Mouse (Mus musculus): ENCODE data around the gene Hp. TPM values are rescaled to one million over a fixed set of nuclear protein-coding genes. Genes with fewer than 3 reads are reported as not detected.

The Hp gene
- 0.29 and 0.70 TPM in 2 replicates for polyA plus RNA-seq (2015; fragmentation: Nextera tagmentation; extraction: Ambion mirVana)

- H3K4me1 ChIP-seq (replicated peaks): no peaks in the 10 kb centered on the region
- no peak for ATAC-seq (ENCODE audit: low FRiP score)
- H3K9ac ChIP-seq: no peak within 1 kb of the TSS
- H3K27me3 ChIP-seq: no peaks in the 10 kb centered on the region
- no peaks in the 10 kb centered on the region for H3K9me3 ChIP-seq
- H3K36me3 ChIP-seq: peaks cover 3% of the 10 kb centered on the region; the same call in 1 of the 2 replicates
- H3K27ac ChIP-seq: no peak within 1 kb of the TSS
- H3K4me3 ChIP-seq: no peak within 1 kb of the TSS
- H3K4me2 ChIP-seq: no peak within 1 kb of the TSS
- WGBS: 75% methylated on average over 8 of the region's 8 CpGs
Measured at GRCm38 (mm10) chr8:109578900-109579301, at the start of gene Hp. Gene Hp (minus strand): TSS chr8:109579172.

GRCm38 (mm10) chr8:109628638-109629037, 49.7 kb upstream of the Hp start:
- Histone ChIP-seq H3K27ac (no peak overlapping the region), H3K4me1 (replicated peaks) (no peaks in the 10 kb centered on the region), H3K27me3 (no peaks in the 10 kb centered on the region), H3K4me2 (no peak overlapping the region), H3K4me3 (no peak overlapping the region), H3K9ac (no peak overlapping the region), H3K36me3 (no peaks in the 10 kb centered on the region), H3K9me3 (peaks cover 7% of the 10 kb centered on the region; the same call in 1 of the 2 replicates)
- WGBS: 79% methylated on average over 6 of the region's 6 CpGs
- ATAC-seq (ENCODE audit: low FRiP score): no peak

- Histone ChIP-seq H3K27me3 (no peaks in the 10 kb centered on the region), H3K27ac (no peak overlapping the region), H3K36me3 (no peaks in the 10 kb centered on the region), H3K9ac (no peak overlapping the region), H3K4me3 (no peak overlapping the region), H3K4me1 (replicated peaks) (no peaks in the 10 kb centered on the region), H3K9me3 (0 out of 2 replicates have a peak, but pooled peaks cover 3% of the 10 kb centered on the region), H3K4me2 (no peak overlapping the region)
- ATAC-seq (ENCODE audit: low FRiP score): no peak
- 91% methylated on average over 3 of the region's 3 CpGs for WGBS
Measured at GRCm38 (mm10) chr8:109615569-109615968, 36.6 kb upstream of the Hp start.

- no peak within 1 kb of the TSS for H3K4me3 ChIP-seq
- H3K27ac ChIP-seq: no peak within 1 kb of the TSS
- no peak within 1 kb of the TSS for H3K4me2 ChIP-seq
- H3K27me3 ChIP-seq: no peaks in the 10 kb centered on the region
- no peak for ATAC-seq (ENCODE audit: low FRiP score)
- 0 out of 2 replicates have a peak, but pooled peaks cover 1% of the 10 kb centered on the region for H3K9me3 ChIP-seq
- no peaks in the 10 kb centered on the region for H3K36me3 ChIP-seq
- H3K4me1 ChIP-seq (replicated peaks): no peaks in the 10 kb centered on the region
- 60% methylated on average over 27 of the region's 27 CpGs for WGBS
- H3K9ac ChIP-seq: peak within 1 kb of the TSS; percentile 24; the same call in 1 of the 2 replicates
Measured at GRCm38 (mm10) chr8:109614243-109615210, 35.6 kb upstream of the Hp start, which contains the start of gene Pkd1l3. Gene Pkd1l3 (plus strand): TSS chr8:109614517.

- H3K9ac ChIP-seq: peak overlapping the region; percentile 81
- ATAC-seq (ENCODE audit: low FRiP score): no peak
- peak overlapping the region; percentile 84 for H3K4me2 ChIP-seq
- 25% methylated on average over 5 of the region's 5 CpGs for WGBS
- no peaks in the 10 kb centered on the region for H3K27me3 ChIP-seq
- peaks cover 15% of the 10 kb centered on the region for H3K36me3 ChIP-seq
- H3K27ac ChIP-seq: peak overlapping the region; percentile 97
- no peaks in the 10 kb centered on the region for H3K9me3 ChIP-seq
- H3K4me3 ChIP-seq: peak overlapping the region; percentile 57
- peaks cover 14% of the 10 kb centered on the region for H3K4me1 ChIP-seq (replicated peaks)
Measured at GRCm38 (mm10) chr8:109609153-109609502, 30.2 kb upstream of the Hp start.

- peak within 1 kb of the TSS; percentile 81 for H3K9ac ChIP-seq
- peaks cover 21% of the 10 kb centered on the region for H3K36me3 ChIP-seq
- H3K9me3 ChIP-seq: no peaks in the 10 kb centered on the region
- H3K27ac ChIP-seq: peak within 1 kb of the TSS; percentile 97
- peaks cover 14% of the 10 kb centered on the region for H3K4me1 ChIP-seq (replicated peaks)
- H3K27me3 ChIP-seq: no peaks in the 10 kb centered on the region
- peak within 1 kb of the TSS; percentile 84 for H3K4me2 ChIP-seq
- peak within 1 kb of the TSS; percentile 57 for H3K4me3 ChIP-seq
- WGBS: under 1% methylated on average over 42 of the region's 42 CpGs
- peak; percentile 99 for ATAC-seq (ENCODE audit: low FRiP score)
Measured at GRCm38 (mm10) chr8:109608271-109609152, 29.5 kb upstream of the Hp start, which contains the start of gene Dhodh. Gene Dhodh (minus strand): TSS chr8:109608673.

GRCm38 (mm10) chr8:109607650-109608049, 28.7 kb upstream of the Hp start:
- Histone ChIP-seq H3K27me3 (no peaks in the 10 kb centered on the region), H3K4me3 (peak overlapping the region; percentile 57), H3K4me1 (replicated peaks) (peaks cover 14% of the 10 kb centered on the region), H3K9ac (peak overlapping the region; percentile 81), H3K9me3 (no peaks in the 10 kb centered on the region), H3K27ac (peak overlapping the region; percentile 97), H3K36me3 (peaks cover 30% of the 10 kb centered on the region), H3K4me2 (peak overlapping the region; percentile 84)
- WGBS: 15% methylated on average over 12 of the region's 12 CpGs
- ATAC-seq (ENCODE audit: low FRiP score): no peak

- peaks cover 36% of the 10 kb centered on the region for H3K36me3 ChIP-seq
- H3K27ac ChIP-seq: no peak overlapping the region
- no peak for ATAC-seq (ENCODE audit: low FRiP score)
- H3K9ac ChIP-seq: no peak overlapping the region
- no peaks in the 10 kb centered on the region for H3K27me3 ChIP-seq
- no peak overlapping the region for H3K4me3 ChIP-seq
- H3K9me3 ChIP-seq: no peaks in the 10 kb centered on the region
- peaks cover 14% of the 10 kb centered on the region for H3K4me1 ChIP-seq (replicated peaks)
- no peak overlapping the region for H3K4me2 ChIP-seq
- 92% methylated on average over 2 of the region's 2 CpGs for WGBS
Measured at GRCm38 (mm10) chr8:109606725-109607124, 27.8 kb upstream of the Hp start.

- Histone ChIP-seq H3K9ac (no peak overlapping the region), H3K36me3 (peaks cover 51% of the 10 kb centered on the region), H3K4me3 (no peak overlapping the region), H3K27ac (no peak overlapping the region), H3K27me3 (no peaks in the 10 kb centered on the region), H3K4me1 (replicated peaks) (no peaks in the 10 kb centered on the region), H3K4me2 (no peak overlapping the region), H3K9me3 (no peaks in the 10 kb centered on the region)
- ATAC-seq (ENCODE audit: low FRiP score): no peak
- WGBS: 53% methylated on average over 8 of the region's 8 CpGs
Measured at GRCm38 (mm10) chr8:109595854-109596253, 16.9 kb upstream of the Hp start.

- peaks cover 35% of the 10 kb centered on the region for H3K36me3 ChIP-seq
- H3K4me2 ChIP-seq: no peak overlapping the region
- 77% methylated on average over 6 of the region's 6 CpGs for WGBS
- no peak overlapping the region for H3K9ac ChIP-seq
- H3K4me3 ChIP-seq: no peak overlapping the region
- no peaks in the 10 kb centered on the region for H3K27me3 ChIP-seq
- H3K4me1 ChIP-seq (replicated peaks): no peaks in the 10 kb centered on the region
- ATAC-seq (ENCODE audit: low FRiP score): no peak
- no peak overlapping the region for H3K27ac ChIP-seq
- H3K9me3 ChIP-seq: no peaks in the 10 kb centered on the region
Measured at GRCm38 (mm10) chr8:109593117-109593788, 14.3 kb upstream of the Hp start.

GRCm38 (mm10) chr8:109592164-109592563, 13.2 kb upstream of the Hp start:
- Histone ChIP-seq H3K4me3 (no peak overlapping the region), H3K27ac (no peak overlapping the region), H3K4me1 (replicated peaks) (no peaks in the 10 kb centered on the region), H3K36me3 (peaks cover 33% of the 10 kb centered on the region), H3K9me3 (no peaks in the 10 kb centered on the region), H3K9ac (no peak overlapping the region), H3K4me2 (no peak overlapping the region), H3K27me3 (no peaks in the 10 kb centered on the region)
- ATAC-seq (ENCODE audit: low FRiP score): no peak
- 92% methylated on average over 5 of the region's 5 CpGs for whole genome bisulfite sequencing

Measured in hindbrain, embryonic 13.5 days (tissue).